Mouse (Mus musculus) hindbrain, embryonic 11.5 days (tissue): ENCODE measurements around the gene Gm4871. TPM values are rescaled to one million over a fixed set of nuclear protein-coding genes. Genes with fewer than 3 reads are reported as not detected.
"Not testable (repeated sequence)": the region's sequence is repeated elsewhere in the genome, so short reads cannot be mapped to it uniquely, and the experiment has no call there.

ENCODE experiments used
- ATAC-seq: fragments of 200-750 bp; cut with Nextera tagmentation; 2 replicates; pipeline ENCODE4 v1.8.0; 2017; ENCODE audit warnings: mild to moderate bottlenecking, moderate TSS enrichment, moderate library complexity; ENCODE audit not compliant: low FRiP score
- DNase-seq: peaks from one replicate; pipeline ENCODE4 v3.0.0-alpha.2; 2015; ENCODE audit warnings: low spot score
- H3K27ac ChIP-seq: fragments of 300-500 bp; sonication (generic); 2 replicates; pipeline ENCODE4 v1.5.1; 2014; ENCODE audit warnings: mild to moderate bottlenecking, low read depth, low read length
- H3K27me3 ChIP-seq: fragments of 300-500 bp; sonication (generic); 2 replicates; pipeline ENCODE4 v1.6.1; 2014; ENCODE audit warnings: mild to moderate bottlenecking, low read length, moderate library complexity, mixed read lengths; ENCODE audit not compliant: control insufficient read depth, insufficient read depth
- H3K36me3 ChIP-seq: fragments of 300-500 bp; sonication (generic); 2 replicates; pipeline ENCODE4 v1.6.1; 2014; ENCODE audit warnings: mild to moderate bottlenecking, low read length, moderate library complexity, mixed read lengths; ENCODE audit not compliant: control insufficient read depth, insufficient read depth
- H3K4me1 ChIP-seq: fragments of 300-500 bp; sonication (generic); replicated peaks from 2 replicates; pipeline ENCODE4 v1.6.1; 2014; ENCODE audit warnings: low read length, mixed read lengths; ENCODE audit not compliant: control insufficient read depth, insufficient read depth
- H3K4me2 ChIP-seq: fragments of 300-500 bp; sonication (generic); replicated peaks from 2 replicates; pipeline ENCODE4 v1.6.1; 2014; ENCODE audit warnings: mild to moderate bottlenecking, low read depth, low read length
- H3K4me3 ChIP-seq: fragments of 300-500 bp; sonication (generic); 2 replicates; pipeline ENCODE4 v1.5.1; 2014; ENCODE audit warnings: low read depth, low read length
- H3K9ac ChIP-seq: fragments of 300-500 bp; sonication (generic); 2 replicates; pipeline ENCODE4 v1.6.1; 2014; ENCODE audit warnings: low read depth, low read length
- H3K9me3 ChIP-seq: fragments of 300-500 bp; sonication (generic); 2 replicates; pipeline ENCODE4 v1.6.1; 2016; ENCODE audit warnings: low read length; ENCODE audit not compliant: control insufficient read depth
- WGBS: fragments of 180-500 bp; shearing (Covaris S2); extraction: QIAGEN DNeasy Blood & Tissue Kit; methylation state at CpG from one replicate; pipeline ENCODE4 v1.1.7; 2014; 5-methylcytosine and 5-hydroxymethylcytosine counted together
- polyA plus RNA-seq: library from polyadenylated mRNA; unstranded; fragments of >200 nt; fragmentation: Nextera tagmentation; extraction: Ambion mirVana; gene quantifications from 2 replicates; pipeline ENCODE4 v1.2.1, GENCODE M21; 2014

Gm4871 gene
- polyA plus RNA-seq, 1 experiment from 2014 or later: not detected

DNA sequence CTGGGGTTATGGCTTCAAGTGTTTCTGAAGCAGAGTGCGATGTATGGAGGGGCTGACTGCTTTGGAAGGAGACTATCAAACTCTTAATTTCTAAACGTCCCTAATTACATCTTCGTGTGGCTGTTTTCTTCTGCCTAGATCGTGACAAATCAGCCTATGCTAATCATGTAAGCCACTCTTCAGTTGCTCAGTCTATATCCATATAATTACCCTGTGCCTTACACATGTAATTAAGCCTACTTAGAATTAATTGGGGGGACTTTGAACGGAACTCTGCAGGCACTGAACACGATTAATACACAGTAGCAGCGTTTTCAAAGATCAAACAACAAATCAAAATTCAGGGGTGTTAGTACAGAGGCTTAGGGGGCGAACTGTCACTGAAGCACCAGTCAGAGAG is 25.4 kb upstream of the Gm4871 start:
- H3K4me2 ChIP-seq: no peak overlapping the region
- DNase-seq (no peak), ATAC-seq (no peak)
- no peaks in the 10 kb centered on the region for H3K9me3 ChIP-seq
- no peak overlapping the region for H3K27ac ChIP-seq
- H3K27me3 ChIP-seq: no peaks in the 10 kb centered on the region
- H3K4me1 ChIP-seq: no peaks in the 10 kb centered on the region
- H3K4me3 ChIP-seq: no peak overlapping the region
- H3K36me3 ChIP-seq: no peaks in the 10 kb centered on the region
- H3K9ac ChIP-seq: no peak overlapping the region
- WGBS: 88% methylated on average over 8 of the region's 8 CpGs

DNA sequence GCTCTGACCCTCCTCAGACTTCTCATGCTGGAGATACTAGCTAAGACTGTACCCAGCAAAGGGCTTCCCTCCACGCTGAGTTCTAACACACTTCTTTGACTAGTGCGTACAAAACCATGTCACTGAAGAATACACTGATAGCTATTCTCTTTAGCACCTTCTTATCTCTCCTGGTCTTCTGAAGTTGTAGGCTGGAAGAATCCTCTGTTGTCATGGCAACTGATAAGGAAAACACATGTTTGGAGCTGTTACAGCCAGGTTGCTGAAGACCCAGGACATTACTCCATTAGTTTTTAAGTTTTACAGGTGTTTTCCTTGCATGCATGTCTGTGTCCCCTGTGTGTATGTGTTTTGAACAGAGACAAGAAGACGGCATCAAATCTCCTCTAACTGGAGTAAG is 21.6 kb upstream of the Gm4871 start:
- DNase-seq, H3K4me3 ChIP-seq, H3K4me2 ChIP-seq, H3K27me3 ChIP-seq, H3K36me3 ChIP-seq, H3K9ac ChIP-seq, H3K4me1 ChIP-seq, H3K9me3 ChIP-seq, H3K27ac ChIP-seq, ATAC-seq: not testable (repeated sequence)
- WGBS: 91% methylated on average over 3 of the region's 3 CpGs

DNA sequence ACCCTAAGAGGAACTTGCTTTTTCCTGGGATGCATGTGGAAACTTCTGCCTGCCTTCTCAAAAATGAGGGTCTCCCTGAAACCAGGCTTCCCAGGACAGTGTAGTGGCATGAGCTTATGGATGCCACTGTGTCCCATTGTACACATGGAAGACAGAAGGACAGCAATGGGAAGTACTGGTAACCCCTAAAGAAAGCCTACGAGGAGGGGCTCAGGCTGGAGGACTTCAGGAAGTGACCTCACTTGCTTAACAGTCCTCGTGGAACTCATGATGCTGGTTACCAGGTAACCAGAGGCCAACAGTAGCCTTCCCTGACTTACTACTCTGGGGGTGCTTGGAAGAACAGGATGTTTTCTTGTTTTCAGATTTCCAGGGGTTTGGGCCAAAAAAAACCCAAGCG is 10.1 kb upstream of the Gm4871 start, which contains the start of gene 1700018F24Rik:
Gene 1700018F24Rik (plus strand): TSS at position 301 of the 400 bp plus-strand sequence.
- not testable (repeated sequence) for H3K4me3 ChIP-seq, H3K27me3 ChIP-seq, H3K9ac ChIP-seq, H3K9me3 ChIP-seq, H3K4me1 ChIP-seq, H3K36me3 ChIP-seq, H3K4me2 ChIP-seq, DNase-seq, H3K27ac ChIP-seq, ATAC-seq
- 67% methylated on average over 3 of the region's 3 CpGs for WGBS

DNA sequence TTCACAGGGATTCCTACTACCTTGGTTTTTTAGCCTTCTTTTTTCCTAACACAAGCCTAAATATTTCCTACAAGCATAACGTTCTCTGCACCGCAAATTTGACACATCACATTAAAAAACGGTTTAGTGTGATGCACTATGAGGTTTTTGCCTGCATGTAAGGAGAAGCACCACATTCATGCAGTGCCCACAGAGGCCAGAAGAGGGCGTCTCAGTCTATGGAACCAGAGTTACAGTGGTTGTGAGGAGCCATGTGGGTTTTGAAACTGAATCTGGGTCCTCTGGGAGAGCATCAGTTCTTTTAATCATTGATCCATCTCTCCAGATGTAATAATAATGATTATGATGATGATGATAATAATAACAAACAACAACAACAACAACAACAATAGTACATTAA is 9.1 kb upstream of the Gm4871 start:
- Histone ChIP-seq H3K36me3 (no peaks in the 10 kb centered on the region), H3K9ac (no peak overlapping the region), H3K9me3 (no peaks in the 10 kb centered on the region), H3K4me1 (no peaks in the 10 kb centered on the region), H3K4me3 (no peak overlapping the region), H3K27me3 (no peaks in the 10 kb centered on the region), H3K4me2 (no peak overlapping the region), H3K27ac (no peak overlapping the region)
- 51% methylated on average over 4 of the region's 4 CpGs for WGBS
- ATAC-seq: no peak
- DNase-seq: peak; percentile 43

DNA sequence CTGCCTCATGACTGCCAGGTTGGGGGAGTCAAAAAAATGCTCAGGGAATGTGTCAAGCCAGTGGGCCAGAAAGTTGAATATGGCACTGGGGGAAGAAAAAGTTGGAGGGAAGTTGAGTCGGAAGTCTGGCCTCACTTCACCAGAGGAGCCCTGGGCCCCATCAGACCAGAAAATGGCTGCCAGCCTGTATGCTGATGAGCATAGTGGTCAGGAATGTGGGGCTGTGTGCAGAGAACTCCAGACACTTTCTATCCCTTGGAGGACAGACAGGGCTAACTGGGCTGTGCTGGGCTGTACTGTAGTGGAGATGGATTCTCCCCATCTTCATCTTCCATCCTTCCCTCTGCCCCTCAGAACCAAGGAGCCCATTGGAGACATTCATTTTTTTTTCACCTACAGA is 2.1 kb downstream of the Gm4871 start:
- H3K36me3 ChIP-seq, ATAC-seq, H3K4me2 ChIP-seq, H3K27ac ChIP-seq, H3K9ac ChIP-seq, H3K4me1 ChIP-seq, H3K27me3 ChIP-seq, DNase-seq, H3K9me3 ChIP-seq, H3K4me3 ChIP-seq: not testable (repeated sequence)
- 84% methylated on average over 1 of the region's 1 CpGs for WGBS

DNA sequence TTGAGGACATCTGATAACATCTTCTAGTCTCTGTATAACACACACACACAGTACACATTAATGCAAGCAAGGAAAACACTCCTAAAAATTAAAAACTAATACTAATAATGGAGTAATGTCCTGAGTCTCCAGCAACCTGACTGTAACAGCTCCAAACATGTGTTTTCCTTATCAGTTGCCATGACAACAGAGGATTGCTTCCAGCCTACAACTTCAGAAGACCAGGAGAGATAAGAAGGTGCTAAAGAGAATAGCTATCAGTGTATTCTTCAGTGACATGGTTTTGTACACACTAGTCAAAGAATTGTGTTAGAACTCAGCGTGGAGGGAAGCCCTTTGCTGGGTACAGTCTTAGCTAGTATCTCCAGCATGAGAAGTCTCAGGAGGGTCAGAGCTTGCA is 11.8 kb downstream of the Gm4871 start:
- H3K9me3 ChIP-seq, H3K27ac ChIP-seq, H3K27me3 ChIP-seq, DNase-seq, H3K4me2 ChIP-seq, ATAC-seq, H3K36me3 ChIP-seq, H3K4me1 ChIP-seq, H3K9ac ChIP-seq, H3K4me3 ChIP-seq: not testable (repeated sequence)
- WGBS: 81% methylated on average over 1 of the region's 1 CpGs

DNA sequence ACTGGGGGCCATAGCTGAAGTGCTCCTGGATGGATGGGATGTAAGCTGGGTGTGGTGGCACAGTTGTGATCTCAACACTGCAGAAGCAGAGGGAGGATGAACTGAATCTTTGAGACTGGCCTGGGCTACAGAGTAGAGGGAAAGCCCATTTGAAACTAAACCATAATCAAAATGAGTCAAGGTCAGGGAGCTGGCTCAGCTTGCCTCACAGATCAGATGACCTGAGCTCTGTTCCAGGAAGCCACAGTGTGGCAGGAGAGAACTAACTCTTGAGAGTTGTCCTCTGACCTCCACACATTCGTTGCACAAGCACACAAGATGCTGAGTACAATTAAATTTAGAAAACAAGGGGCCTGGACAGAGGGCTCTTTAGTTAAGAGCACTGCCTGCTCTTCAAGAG is 12.3 kb downstream of the Gm4871 start:
- H3K4me2 ChIP-seq, H3K27ac ChIP-seq, ATAC-seq, H3K27me3 ChIP-seq, H3K36me3 ChIP-seq, H3K9ac ChIP-seq, H3K9me3 ChIP-seq, H3K4me1 ChIP-seq, DNase-seq, H3K4me3 ChIP-seq: not testable (repeated sequence)
- WGBS: 45% methylated on average over 1 of the region's 1 CpGs

DNA sequence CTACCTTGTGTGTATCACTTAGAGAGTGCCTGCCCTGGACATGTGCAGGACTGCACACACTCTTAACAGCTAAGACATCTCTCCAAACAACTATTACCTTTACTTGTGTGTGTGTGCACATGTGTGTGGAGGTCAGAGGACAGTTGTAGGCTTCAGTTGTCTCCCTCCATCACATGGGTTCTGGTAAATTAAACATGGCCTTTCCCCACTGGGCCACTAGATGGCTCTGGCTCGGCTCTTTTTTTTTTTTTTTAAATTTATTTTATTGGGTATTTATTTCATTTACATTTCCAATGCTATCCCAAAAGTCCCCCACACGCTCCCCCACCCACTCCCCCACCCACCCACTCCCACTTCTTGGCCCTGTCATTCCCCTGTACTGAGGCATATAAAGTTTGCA is 15.8 kb downstream of the Gm4871 start:
- H3K9ac ChIP-seq, ATAC-seq, H3K4me1 ChIP-seq, H3K4me2 ChIP-seq, H3K4me3 ChIP-seq, DNase-seq, H3K36me3 ChIP-seq, H3K27ac ChIP-seq, H3K9me3 ChIP-seq, H3K27me3 ChIP-seq: not testable (repeated sequence)
- WGBS: 38% methylated on average over 2 of the region's 2 CpGs

DNA sequence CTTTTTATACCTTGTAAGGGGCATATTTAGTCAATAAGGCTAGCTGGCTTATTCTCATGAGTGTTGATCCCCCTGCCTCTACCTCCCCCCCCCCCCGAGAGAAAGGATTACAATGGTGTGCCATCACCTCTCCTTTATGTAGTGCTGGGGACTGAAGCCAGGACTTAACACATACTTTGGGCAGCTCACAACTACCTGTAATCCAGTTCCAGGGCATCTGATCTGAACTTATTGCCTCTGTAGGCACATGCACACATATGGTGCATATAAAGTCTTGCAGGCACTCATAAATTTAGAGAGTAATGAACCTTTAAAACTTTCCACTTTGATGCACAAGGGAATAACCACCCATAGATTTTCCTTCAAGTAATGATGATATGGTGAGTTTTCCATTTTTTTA is 18.3 kb downstream of the Gm4871 start:
- WGBS: 77% methylated on average over 1 of the region's 1 CpGs
- Histone ChIP-seq H3K9ac (no peak overlapping the region), H3K4me3 (no peak overlapping the region), H3K4me1 (no peaks in the 10 kb centered on the region), H3K27me3 (no peaks in the 10 kb centered on the region), H3K9me3 (no peaks in the 10 kb centered on the region), H3K36me3 (no peaks in the 10 kb centered on the region), H3K4me2 (no peak overlapping the region), H3K27ac (no peak overlapping the region)
- DNase-seq (no peak), ATAC-seq (no peak)
